Mouse (Mus musculus): Measurements from ENCODE around the gene Magi1. TPM values are rescaled to one million over a fixed set of nuclear protein-coding genes. Genes with fewer than 3 reads are reported as not detected.

Gene Magi1
- total and polyA plus RNA-seq, 3 experiments: not detected

DNA sequence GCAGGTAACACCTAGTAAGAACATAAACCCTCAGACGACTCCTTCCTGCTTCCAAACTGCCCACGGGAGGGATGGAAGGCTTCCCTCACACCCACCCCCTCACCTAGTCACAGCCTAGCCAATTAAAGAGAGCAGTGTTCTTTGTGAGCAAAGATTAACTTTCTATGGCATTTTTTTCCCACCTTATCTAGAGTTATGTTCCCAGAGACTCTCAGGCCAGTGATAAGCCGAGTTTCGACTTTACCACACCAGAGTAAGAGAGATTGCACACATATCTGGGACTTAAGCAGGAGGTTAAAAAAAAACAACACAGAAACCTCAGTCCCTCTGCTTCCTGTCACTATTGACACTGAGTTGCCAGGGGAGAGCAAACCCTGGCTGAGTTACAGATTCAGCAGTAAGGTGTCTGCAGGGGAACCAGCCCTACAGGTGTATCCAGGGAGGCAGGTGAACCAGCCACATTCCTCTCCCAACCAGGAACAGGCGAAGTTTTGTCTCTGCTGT lies 80.0 kb downstream of the Magi1 start:
- dilution Hi-C loops (cut with MboI; ENCODE audit: extremely low pct_ligation_motif_present, extremely low pct_unique_long_range_greater_than_20kb, low sequenced_read_pairs) (no loop called here), in situ Hi-C loops (cut with MboI; ENCODE audit: low pct_ligation_motif_present, low pct_unique_long_range_greater_than_20kb, low sequenced_read_pairs) (no loop called here)

DNA sequence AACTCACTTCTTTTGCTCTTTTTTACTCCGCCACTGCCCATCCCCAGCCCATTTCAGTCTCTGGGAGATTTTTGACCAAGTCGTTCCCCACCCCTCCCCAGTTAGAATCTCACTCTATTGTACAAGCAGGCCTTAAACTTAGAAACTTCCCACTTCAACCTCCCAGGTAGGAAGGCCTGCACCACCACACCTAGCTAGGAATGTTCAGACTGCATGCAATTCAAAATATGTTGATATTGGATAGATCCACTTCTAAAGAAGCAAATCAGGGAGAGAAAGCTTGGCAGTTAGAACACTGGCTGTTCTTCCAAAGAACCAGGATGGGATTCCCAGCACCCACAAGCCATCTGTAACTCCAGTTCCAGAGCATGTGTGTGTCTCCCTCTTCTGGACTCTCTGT lies 81.8 kb downstream of the Magi1 start:
- H3K4me3 ChIP-seq (replicated peaks in 1 of 3; ENCODE audit: low read depth in 2 of 3, low read length in 2 of 3, poor library complexity in 1 of 3): no peak overlapping the region
- H3K27ac ChIP-seq (ENCODE audit: insufficient read depth, low read depth): no peak overlapping the region
- DNase-seq (ENCODE audit: extremely low read depth): no peak
- dilution Hi-C loops (cut with MboI; ENCODE audit: extremely low pct_ligation_motif_present, extremely low pct_unique_long_range_greater_than_20kb, low sequenced_read_pairs): no loop called here
- TF ChIP-seq MAZ (IDR thresholded peaks at IDR 0.05; ENCODE audit: low read depth, low read length) (no peak), CTCF (conservative IDR thresholded peaks at IDR 0.05 in 1 of 2, IDR thresholded peaks at IDR 0.05 in 1 of 2; ENCODE audit: low read depth in 2 of 2, low read length in 2 of 2) (no peak), ZKSCAN1 (IDR thresholded peaks at IDR 0.05; ENCODE audit: borderline replicate concordance, low read depth, low read length) (no peak), POLR2AphosphoS2 (IDR thresholded peaks at IDR 0.05; ENCODE audit: low read depth, low read length) (no peak), RAD21 (IDR thresholded peaks at IDR 0.05; ENCODE audit: low read depth, low read length) (no peak), GABPA (IDR thresholded peaks at IDR 0.05; ENCODE audit: insufficient replicate concordance, low read depth, low read length) (no peak), TCF12 (IDR thresholded peaks at IDR 0.05; ENCODE audit: low read depth, low read length) (no peak), ZC3H11A (IDR thresholded peaks at IDR 0.05; ENCODE audit: low read depth, low read length) (no peak), KAT2A (IDR thresholded peaks at IDR 0.05; ENCODE audit: insufficient replicate concordance, low read length) (no peak)
- peaks cover 79% of the 10 kb centered on the region for H3K9me3 ChIP-seq (replicated peaks; ENCODE audit: low read length)
- H3K9ac ChIP-seq (ENCODE audit: insufficient read depth, low read depth): no peak overlapping the region
- H3K79me2 ChIP-seq (replicated peaks; ENCODE audit: control insufficient read depth, extremely low read depth, insufficient read depth, poor library complexity, severe bottlenecking): no peaks in the 10 kb centered on the region
- in situ Hi-C loops (cut with MboI; ENCODE audit: low pct_ligation_motif_present, low pct_unique_long_range_greater_than_20kb, low sequenced_read_pairs): no loop called here
- no peaks in the 10 kb centered on the region for H3K4me1 ChIP-seq (ENCODE audit: control insufficient read depth in 1 of 2, insufficient read depth in 2 of 2)
- H3K27me3 ChIP-seq (replicated peaks): no peaks in the 10 kb centered on the region
- no peak overlapping the region for H3K4me2 ChIP-seq (ENCODE audit: insufficient read depth, low read depth, poor library complexity, severe bottlenecking)
- no peaks in the 10 kb centered on the region for H3K36me3 ChIP-seq (replicated peaks in 1 of 2; ENCODE audit: control insufficient read depth in 1 of 2, insufficient read depth in 1 of 2, low read length in 1 of 2)

More for the DNA sequence above, 80.0 kb downstream of the Magi1 start:
- H3K36me3 ChIP-seq (replicated peaks in 1 of 2; ENCODE audit: control insufficient read depth in 1 of 2, insufficient read depth in 1 of 2, low read length in 1 of 2): no peaks in the 10 kb centered on the region
- DNase-seq (ENCODE audit: extremely low read depth): no peak
- no peak overlapping the region for H3K4me3 ChIP-seq (replicated peaks in 1 of 3; ENCODE audit: low read depth in 2 of 3, low read length in 2 of 3, poor library complexity in 1 of 3)
- H3K27ac ChIP-seq (ENCODE audit: insufficient read depth, low read depth): no peak overlapping the region
- TF ChIP-seq KAT2A (IDR thresholded peaks at IDR 0.05; ENCODE audit: insufficient replicate concordance, low read length) (no peak), NELFE (IDR thresholded peaks at IDR 0.05; ENCODE audit: low read depth, low read length) (no peak), UBTF (IDR thresholded peaks at IDR 0.05; ENCODE audit: low read depth, low read length) (no peak), MEF2A (IDR thresholded peaks at IDR 0.05; ENCODE audit: borderline replicate concordance, low read depth, low read length) (no peak), ZNF384 (IDR thresholded peaks at IDR 0.05; ENCODE audit: low read depth, low read length) (no peak), PAX5 (IDR thresholded peaks at IDR 0.05; ENCODE audit: low read length) (no peak), ZMIZ1 (IDR thresholded peaks at IDR 0.05; ENCODE audit: low read depth, low read length) (no peak), ELF1 (IDR thresholded peaks at IDR 0.05; ENCODE audit: low read depth, low read length) (no peak), ZKSCAN1 (IDR thresholded peaks at IDR 0.05; ENCODE audit: borderline replicate concordance, low read depth, low read length) (no peak), CHD1 (IDR thresholded peaks at IDR 0.05; ENCODE audit: low read depth, low read length) (no peak), TBP (conservative IDR thresholded peaks at IDR 0.05; ENCODE audit: low read depth, low read length) (no peak)
- H3K9me3 ChIP-seq (replicated peaks; ENCODE audit: low read length): peaks cover 82% of the 10 kb centered on the region
- no peaks in the 10 kb centered on the region for H3K27me3 ChIP-seq (replicated peaks)
- H3K79me2 ChIP-seq (replicated peaks; ENCODE audit: control insufficient read depth, extremely low read depth, insufficient read depth, poor library complexity, severe bottlenecking): no peaks in the 10 kb centered on the region
- H3K4me2 ChIP-seq (ENCODE audit: insufficient read depth, low read depth, poor library complexity, severe bottlenecking): no peak overlapping the region
- H3K4me1 ChIP-seq (ENCODE audit: control insufficient read depth in 1 of 2, insufficient read depth in 2 of 2): no peaks in the 10 kb centered on the region
- no peak overlapping the region for H3K9ac ChIP-seq (ENCODE audit: insufficient read depth, low read depth)

Measured in CH12.LX (cell line).